Mouse (Mus musculus): Measurements from ENCODE around the gene Ntm.

Ntm gene

DNA sequence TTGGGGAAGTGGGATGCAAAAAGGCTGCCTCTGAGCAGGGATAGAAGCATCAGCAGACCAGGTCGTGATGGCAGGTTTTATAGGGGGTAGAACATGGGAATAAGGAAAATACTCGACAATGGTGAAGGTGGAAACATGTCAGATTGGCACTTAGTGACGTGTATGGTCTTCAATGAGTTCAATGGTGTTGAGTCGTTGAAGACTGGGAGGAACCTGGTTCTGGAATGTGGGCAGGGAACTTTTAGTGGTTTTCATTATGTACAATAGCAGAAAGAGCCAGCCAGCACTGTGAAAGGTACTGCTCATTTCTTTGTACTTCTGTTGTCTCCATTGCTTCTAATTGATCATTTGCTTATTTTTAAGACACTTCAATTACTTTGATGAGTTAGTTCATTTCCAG is 214.9 kb downstream of the Ntm start:
- DNase-seq, result no peak

DNA sequence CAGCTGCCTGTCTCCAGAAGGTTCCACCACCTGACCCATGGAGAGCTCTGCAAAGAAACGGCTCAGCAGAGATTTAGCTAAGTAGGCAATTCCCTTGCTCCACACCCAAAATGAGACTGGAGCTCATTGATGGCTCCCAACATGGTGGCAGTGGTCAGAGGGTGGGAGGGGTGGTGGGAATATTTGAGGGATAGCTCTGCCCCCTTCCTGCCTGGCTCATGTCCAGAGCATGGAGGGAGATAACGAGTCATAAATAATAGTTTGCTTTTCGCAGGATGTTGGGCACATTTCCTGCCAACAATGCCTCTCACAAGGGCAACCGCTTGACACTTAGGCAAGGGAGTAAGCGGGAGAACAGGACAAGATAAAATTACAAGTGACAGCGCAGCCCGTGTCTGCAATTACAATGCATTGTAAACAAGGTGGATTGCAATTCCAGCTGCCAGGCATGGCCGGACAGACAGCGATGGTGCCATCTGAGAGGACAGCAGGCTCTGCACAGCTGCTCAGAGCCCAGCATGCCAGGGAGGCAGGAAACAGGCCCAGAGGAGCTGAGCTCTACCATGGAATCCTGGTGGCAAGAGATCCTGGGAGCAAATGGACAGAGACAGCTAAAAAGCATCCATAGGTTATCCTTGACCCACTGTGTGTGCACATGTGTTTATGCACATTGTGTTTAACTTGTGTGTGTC is 224.0 kb downstream of the Ntm start:
- no peak for DNase-seq

DNA sequence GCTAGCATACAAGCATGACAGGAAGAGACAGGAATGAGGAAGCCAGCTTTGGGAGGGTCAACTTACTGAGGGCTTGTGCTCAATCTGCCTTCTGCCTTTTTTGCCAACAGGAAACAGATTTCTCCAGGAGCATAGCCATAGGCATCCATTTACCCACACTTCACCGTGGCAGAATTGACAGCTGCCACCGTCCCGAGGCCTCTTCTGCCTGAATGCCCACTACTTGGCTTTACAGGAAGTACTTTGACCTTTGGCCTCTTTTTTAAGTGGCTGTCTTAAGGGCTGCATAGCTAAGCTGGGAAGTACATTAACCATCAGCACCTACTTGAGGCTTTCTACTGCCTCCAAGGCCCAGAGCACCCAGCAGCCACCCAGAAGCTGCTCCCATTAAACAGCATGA is 226.9 kb downstream of the Ntm start:
- DNase-seq, result no peak

DNA sequence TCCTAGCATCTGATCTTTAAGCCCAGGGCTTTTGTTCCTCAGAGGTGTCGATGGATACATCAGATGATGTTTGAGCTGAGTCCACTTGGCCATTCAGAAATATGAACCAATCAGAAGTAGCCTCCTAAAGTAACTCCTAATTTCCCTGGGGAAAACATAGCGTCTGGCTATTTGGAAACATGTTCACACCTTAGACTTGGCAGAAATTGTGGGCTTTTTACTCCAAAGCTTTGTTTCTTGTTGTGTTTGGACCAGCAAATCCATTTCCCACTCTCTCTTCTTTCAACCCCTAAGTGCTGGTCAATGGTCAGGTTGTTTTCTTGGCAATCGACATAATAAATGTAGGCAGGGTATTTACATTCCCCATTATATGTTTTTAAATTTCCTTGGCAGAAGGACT is 230.0 kb downstream of the Ntm start:
- no peak for DNase-seq

DNA sequence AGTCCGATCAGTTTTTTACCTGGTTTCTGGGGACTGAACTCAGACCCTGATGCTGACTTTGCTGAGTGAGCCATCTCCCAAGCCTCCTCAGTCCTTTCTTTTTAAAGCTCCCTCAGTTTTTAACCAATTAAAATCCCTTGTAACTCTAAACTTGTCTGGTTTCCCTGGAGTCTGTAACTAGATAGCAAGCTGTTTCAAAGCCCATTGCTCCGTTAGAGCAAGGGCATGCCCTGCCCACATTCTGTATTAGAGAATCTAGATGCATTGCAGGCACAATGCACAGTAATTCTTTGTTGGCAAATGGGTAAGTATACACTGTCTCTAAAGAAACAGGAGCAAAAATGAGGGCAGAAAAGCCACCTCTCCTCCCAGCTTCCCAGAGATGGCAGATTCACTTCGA is 231.3 kb downstream of the Ntm start:
- no peak for DNase-seq

DNA sequence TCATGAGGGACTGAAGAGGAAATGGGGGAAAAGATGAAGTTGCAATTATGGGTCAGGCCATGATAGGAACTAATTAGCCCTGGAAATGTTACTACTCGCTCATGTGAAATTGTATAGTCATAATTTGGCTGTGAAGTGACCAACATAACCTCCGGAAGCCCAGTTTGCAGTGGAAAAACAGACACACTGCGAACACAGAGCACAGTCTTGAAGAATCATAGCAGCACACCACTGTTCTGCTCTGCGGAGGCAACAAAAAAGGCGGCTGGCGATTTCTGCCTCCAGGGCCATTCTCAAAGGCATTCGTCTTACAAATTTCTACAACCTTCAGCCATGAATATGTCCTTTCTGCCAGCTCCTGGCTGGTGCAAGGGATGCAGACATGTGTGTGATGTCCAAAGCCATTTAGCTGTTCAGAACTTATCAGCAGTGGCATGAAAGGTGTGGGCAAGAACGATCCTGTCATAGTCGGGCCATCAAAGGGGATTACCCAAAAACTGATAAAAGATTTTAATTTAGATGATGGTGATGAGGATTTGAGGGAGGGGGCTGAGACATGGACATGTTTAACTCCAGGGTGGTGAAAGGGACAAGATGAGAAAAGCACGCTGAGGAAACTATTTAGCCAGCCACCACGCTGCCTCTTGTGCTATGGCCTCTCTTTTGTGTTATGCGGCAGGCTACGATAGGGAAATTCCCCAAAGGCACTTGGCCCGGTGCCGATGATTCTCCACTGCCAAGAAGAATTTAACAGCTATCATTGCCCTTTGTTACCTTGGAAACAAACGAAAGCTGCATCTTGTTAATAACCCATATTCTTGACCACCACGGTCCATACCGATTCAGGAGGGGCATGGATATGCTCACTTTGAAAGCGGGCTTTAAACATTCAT is 235.2 kb downstream of the Ntm start:
- no peak for DNase-seq

DNA sequence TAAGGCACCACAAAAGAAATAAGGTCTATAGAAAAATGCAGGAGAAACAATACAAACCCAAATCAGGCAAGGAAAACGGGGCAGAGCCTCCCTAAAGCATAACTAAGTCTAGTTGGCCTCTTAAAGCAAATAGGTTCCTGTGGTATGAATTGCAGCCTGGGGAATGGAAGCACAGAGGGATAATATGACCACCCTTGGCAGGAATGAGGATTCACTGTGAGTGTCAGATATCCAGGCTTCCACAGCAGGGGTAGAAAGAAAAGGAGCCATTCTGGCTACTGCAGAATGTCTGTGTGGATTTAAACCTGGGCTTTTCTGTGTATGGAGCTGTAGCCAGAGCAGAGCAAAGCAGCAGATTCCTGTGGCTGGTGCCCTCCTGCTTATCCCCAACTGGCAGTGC is 241.5 kb downstream of the Ntm start:
- DNase-seq, result no peak

DNA sequence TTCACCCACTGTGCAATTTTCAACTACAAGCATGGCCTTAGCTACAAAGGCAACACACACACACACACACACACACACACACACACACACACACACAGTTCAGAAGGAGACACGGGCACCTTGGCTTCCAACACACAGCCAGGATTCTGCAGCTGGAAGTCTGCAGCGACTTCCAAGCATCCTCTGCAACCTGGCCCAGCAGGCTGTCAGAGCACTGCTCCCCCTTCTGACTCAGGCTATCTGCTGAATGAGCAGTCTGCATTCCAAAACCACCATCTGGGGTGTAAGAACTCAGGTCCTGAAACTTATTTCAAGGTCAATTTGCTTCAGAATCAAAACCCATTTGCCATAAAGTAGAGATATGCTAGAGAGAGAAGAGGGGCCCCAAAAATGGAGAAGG is 246.1 kb downstream of the Ntm start:
- no peak for DNase-seq

DNA sequence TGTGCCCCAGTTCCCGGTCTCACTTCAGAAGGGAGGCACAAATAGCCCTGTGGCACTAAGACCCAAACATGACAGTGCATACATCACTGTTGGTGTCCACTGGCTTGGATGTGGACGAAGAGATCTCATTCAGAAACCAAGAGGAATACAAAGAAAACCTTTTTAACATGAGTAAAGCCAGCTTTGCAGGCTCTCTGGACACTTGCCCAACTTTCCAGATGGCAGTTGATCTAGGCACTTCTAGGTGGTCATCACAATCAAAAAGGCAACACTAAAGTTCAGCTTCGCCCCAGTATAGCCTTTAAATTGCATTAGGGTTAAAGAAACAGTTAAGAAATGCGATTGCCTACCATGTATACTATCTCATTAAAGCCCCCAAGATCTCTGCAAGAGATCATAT is 264.7 kb downstream of the Ntm start:
- DNase-seq, result peak; percentile 31

DNA sequence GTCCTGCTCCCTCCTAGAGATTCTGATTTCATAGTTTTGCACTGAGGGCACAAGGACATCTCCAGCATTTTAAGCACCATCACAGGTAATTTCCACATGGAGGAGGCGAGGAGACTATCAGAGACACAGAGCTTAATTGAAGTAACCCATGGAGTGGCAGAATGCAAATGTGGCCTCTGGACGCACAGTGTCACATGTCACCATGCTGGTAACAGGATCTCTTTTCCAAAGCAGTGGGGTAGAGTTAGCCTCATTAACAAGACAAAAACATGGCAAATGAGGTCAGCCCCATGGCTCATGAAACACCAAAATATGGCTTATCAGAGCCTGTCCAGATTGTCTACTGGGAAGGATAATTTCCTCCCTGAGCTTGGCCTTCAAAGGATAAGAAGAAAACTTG is 268.8 kb downstream of the Ntm start:
- DNase-seq, result no peak

DNA sequence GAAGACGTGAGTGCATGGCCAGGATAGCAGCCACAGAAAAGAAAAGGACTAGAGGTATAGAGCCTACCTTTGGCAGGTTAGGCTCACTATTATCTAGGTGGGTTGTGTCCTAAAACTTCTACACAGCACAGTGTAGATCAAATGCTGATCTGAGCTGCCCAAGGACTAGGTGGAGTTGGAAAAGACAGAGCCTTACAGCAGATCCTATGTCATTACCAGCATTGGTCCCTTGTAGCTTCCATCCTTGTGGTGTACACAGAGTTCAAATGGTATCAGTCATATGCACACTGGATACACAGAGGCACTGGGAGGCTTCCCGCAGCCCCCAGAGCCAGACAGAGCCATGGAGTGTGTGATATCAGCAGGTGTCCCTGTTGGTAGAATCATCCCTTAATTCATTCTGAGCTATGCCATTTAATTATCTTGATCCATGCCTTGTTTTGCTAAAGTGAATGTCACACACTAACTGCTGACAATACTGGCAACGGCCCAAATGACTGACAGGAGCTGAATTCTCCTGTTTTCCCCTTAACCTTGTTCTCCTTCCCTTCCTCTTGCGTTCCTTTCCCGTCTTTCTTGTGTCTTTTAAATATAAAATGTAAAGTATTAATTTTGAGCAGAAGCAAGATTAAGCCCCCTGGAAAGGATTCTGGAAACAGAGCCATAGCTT is 271.6 kb downstream of the Ntm start:
- DNase-seq, result no peak

DNA sequence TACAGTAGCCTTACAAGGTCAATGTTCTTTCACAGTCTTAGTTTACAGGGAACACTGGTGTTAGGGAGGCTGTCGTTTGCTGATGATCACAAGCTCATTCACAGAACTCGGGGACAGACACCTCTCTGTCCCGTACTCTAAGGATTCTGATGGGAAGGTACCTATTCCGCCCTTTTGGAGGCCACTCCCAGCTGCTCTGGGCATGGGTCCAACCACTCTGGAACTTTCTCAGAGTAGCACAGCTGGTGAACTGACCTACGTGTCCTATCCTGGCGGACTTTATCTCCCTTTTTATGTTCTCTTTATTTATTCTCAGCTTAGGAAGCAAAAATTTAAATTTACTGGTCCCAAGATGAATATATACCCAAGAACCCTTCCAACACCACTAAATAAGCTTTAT is 280.7 kb downstream of the Ntm start:
- DNase-seq, result no peak

DNA sequence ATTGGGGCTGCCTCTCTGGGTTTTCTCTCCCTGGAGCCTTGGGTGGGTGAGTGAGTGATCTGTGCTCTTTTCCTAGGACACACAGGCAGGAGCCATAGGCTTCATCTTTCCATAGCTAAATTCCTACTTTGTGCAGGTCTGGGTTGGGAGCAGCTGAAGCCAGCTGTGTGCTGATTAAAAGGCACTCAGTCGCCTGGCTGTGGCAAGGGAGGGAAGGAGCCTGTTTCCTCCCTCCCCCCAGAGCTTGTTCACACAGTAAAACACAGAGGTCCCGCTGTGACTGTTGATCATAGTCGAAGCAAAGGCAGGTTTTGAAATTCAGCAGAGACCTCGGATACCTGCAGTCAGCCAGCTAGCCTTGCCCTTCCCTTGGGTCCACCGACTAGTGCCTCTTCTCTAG is 282.3 kb downstream of the Ntm start:
- no peak for DNase-seq

DNA sequence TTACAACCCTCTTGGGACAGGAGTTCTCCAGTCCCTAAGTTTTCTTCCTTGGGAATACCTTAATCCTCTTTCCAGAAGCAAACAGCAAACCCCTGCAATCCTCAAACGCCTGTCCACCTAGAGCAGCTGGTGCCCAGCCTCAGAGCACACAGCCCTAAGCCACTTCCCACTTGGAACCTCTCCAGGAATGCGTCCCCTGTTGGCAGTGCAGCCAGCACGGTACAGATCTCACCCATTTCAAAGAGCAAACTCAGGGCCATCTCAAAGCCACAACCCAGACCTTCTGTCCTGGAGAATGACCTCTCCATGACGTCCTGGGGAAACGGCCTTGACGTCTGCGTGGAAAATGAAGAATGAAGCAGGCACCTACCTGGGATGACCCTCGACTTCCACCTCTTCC is 289.0 kb downstream of the Ntm start:
- no peak for DNase-seq

DNA sequence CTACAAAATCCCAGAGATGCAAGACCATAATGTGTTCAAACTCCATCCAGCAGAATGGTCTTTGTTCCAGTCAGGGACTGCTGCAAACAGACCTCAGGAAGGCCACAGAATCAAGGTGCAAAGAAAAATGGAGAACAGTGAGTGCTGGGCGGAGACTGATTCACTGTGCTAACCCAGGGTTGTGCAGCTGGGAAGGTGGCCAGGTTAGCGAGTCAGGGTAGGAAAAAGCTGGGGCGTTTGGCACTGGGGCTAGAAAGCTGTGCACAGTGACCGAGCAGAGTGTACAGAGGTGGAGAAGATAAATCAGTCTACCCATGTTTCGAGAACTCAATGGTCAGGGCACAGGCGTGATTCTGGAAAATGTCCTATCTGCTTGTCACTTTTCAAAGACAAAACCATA is 291.1 kb downstream of the Ntm start:
- DNase-seq, result no peak

DNA sequence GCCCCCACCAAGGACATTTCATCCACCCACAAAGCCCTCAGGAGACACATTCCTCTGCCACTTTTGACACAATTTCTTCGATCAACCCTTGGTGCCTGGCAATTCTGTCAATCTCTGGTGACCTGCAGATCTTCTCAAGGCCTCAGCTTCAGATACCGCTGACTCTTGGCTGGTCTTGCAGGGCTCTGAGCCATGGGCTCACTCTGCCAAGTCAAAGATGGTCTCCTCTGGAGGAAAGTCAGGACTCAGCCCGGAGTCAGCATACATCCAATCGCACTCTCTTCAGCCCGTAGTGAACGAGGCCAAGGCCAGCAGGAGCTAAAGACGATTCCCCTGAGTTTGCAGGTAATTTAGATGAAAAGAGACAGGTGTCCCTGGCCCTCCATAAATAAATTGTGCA is 299.7 kb downstream of the Ntm start:
- DNase-seq, result no peak

DNA sequence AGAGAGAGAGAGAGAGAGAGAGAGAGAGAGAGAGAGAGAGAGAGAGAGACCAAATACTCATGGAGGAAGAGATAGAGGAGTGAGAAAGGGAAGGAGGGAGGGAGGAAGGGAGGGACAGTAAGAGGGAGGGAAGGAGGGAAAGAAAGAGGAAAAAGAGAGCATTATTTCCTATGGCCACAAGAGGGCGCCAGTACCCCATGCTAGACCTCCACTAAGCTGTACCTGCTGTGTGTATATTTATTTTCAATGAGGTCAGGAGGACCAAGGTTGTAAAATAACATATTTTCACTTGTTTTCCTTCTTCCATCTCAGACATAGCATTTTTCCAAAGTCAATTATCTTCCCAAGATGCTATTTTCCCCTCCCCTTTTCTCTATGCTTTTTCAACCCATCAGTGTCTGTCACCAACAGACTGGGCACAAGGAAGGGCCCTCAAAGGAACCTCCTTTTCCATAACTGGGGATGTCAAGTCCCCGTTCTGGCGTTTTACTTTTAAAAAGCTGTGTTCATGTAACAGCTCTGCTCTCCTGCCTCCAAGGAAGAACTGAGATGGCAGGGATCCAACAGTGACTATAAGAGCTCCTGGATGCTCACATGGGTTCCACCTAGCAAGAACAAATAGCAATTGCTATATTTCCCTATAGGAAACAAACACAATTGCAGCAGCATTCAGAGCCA is 301.3 kb downstream of the Ntm start:
- peak; percentile 65 for DNase-seq

DNA sequence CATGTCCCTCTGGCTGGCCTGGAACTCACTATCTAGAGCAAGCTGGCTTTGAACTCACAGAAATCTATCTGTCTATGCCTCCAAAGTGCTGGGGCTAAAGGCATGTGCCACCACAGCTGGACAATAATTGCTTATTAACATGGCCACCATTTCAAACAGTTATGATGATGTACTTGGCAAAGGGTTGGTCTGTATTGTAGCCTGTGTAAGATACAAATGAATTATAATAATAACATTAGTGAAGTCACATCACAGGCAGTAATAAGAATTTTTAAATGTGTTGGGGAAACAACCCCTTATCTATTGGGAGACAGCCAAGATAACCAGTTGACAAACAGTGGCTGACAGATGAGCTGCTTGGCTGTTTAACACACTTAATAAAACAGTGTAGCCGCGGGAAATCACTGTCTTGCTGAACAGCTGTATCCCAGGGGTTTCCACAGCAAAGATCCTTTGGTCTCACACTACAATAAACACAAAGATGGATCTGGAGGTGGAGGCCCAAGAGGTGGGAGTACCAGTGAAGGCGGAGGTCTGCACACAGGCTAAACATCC is 302.8 kb downstream of the Ntm start:
- no peak for DNase-seq

DNA sequence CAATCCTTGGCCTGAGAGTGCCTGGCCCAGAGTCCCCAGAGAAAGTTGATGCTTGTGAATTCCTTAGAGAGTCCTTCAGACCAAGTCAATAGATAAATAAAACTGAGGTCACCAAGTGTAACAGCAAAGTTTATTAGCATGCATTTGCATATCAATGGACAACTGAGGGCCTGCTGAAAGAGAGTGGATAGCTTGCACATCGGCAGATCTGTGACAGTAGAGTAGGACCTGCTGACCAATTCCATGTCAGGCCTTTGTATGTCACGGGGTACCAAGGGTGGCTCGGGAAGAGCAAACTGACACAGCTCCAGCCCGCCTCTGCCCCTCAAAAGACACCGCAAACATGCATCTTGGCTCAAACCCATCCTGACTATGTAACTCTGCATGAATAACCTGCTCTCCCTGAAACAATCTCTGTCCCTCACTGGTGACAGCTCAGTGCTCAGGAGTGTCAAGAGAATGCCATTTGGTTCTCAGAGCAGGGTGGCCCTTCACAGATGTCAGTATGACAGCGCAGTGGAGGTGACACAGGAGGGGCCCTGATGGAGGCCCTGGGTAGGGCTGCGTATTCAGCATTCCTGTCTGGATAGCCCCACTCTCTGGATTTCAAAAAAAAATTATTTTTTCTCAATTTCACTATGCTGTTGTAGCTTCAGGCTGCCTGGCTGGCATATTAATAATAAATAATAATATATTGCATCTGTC is 305.0 kb downstream of the Ntm start:
- DNase-seq, result no peak

DNA sequence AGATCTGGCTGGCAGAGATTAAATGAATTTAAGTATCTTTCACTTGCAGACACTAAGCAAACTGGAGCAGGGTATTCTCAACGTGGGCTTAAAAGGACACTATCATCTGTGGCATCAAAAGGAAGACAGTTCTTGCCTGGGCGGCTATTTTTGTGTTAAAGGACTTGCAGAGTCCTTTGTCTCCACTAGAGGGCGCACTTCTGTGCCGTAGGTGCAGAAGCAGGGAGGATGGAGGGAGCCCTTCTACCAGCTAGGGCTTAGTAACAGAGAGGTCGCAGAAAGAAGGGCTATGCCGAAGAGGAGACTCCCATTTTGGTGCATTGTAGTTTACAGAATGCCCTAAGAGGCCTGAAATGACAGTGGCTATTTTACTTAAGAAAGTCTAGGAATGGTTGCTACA is 308.1 kb downstream of the Ntm start:
- DNase-seq, result peak; percentile 48

DNA sequence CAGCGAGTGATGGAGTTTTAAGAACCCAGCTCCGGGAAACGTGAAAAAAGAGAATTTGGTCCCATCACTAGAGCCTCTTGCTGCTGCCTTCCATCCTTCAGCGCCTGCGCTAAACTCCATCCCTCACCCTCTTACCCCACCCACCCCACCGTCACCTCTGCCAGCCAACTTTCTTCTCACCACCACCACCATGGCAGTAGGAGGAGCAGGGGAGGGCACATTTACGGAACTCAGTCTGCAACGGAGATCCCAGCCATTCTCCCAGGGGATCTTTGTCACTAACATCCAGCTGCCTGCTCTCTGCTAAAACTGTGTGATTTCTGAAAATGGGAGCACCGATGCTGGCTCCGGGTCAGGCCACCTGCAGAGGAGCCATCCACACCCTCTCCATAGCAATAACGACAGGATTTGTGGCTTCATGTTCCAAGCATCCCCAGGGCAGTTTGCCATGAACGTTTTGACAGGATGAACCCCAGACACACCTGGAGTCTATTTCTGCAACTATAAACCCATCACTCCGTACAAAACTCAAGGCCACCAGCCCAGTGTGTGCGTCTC is 309.2 kb downstream of the Ntm start:
- DNase-seq, result no peak

DNA sequence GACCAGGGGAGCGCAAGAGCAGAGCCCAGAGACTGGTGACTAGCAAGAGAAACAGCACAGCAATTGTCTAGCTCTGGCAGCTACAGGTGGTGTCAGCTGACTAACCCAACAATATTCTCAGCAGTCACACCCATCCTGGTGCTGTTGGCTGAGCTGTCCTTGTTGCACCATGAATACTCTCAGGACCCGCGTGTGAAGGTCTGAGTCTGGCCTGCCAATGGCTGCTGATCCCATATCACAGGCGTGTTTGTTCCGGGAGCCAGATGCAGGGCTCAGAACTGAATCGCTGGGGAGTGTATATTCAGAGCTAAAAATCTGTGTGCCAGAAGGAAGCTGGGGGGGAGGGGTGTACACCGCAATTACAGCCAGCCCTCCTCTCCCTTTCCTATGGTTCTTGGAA is 310.1 kb downstream of the Ntm start:
- no peak for DNase-seq

Measured in cerebellum, adult 11 months (tissue).